Mouse (Mus musculus): ENCODE results near the gene Pgm2l1.
"Not testable (repeated sequence)": the region's sequence is repeated elsewhere in the genome, so short reads cannot be mapped to it uniquely, and the experiment has no call there.

Pgm2l1 gene

DNA sequence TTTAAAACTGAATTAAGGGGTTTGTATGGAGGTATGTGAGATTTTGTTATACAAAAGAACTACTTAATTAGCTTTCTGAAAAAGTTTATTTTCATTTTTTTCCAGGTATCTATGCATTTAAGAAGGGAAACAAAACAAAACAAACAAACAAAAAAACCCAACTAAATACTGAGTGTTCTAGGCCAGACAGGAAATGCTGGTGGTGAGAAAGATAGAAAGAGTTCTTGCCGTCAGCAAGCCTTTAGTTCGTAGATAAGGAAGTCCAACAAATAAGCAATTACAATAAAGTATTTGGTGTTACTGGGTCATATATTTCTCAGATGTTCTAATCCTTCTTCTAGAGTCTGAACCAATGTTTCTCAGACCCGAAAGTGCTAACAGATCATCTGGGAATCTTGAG lies 1.8 kb downstream of the Pgm2l1 start:
- DNase-seq (ENCODE audit: low spot score in 2 of 2): no peak

DNA sequence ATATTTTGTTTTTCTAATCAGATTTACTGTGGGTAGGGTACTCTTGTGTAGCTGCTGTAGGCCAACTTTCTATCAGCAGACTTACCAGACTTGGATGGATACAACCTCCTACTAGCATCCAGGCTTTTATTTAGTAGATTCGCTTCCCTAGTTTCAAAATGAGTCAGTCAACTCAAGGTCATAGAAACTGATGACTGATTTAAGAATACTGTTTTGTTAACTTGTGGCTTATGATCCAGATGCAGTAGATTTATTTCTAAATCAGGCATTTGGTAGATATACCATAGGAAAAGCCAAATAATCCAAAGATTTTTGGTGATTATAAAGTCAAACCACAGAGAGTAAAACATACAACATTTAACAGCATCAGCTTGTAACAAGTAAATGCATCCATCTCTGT lies 3.5 kb downstream of the Pgm2l1 start:
- no peak for DNase-seq (ENCODE audit: low spot score in 2 of 2)

DNA sequence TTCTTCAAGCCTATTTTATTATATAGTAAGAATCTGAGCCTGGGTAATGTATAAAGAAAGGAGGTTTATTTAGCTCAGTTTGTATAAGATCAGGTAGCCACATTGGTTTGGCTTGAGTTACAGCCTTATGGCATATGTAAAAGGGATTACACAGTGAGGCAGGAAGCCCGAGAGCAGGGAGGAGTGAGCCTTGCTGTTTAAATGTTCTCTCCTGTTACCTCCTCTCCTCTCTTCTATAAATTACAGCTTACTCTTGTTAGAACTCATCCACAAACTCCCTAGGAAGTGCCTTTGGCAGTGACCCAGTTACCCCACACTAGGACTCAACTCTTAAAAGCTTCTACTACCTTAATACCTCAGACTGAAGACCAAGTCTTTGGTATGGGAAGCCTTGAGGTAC lies 4.5 kb downstream of the Pgm2l1 start:
- no peak for DNase-seq (ENCODE audit: low spot score in 2 of 2)

DNA sequence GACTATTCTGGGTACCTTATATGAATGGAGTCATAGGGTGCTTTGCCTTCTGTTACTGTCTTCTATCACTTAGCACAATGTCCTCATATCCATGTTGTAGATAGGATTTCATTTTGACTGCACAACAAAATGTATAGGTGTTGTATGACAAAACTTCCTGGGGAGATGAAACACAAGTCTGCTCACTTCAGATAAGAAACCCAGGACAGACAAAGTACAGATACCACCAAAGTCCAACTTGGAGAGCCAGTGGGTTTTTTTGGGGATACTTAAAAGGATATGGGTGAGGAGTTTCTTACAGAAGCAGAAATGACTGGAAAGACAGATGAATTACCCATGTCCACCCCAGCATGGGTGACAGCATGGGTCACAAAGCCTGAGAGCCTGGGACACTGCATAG lies 6.5 kb downstream of the Pgm2l1 start:
- DNase-seq (ENCODE audit: low spot score in 2 of 2): no peak

DNA sequence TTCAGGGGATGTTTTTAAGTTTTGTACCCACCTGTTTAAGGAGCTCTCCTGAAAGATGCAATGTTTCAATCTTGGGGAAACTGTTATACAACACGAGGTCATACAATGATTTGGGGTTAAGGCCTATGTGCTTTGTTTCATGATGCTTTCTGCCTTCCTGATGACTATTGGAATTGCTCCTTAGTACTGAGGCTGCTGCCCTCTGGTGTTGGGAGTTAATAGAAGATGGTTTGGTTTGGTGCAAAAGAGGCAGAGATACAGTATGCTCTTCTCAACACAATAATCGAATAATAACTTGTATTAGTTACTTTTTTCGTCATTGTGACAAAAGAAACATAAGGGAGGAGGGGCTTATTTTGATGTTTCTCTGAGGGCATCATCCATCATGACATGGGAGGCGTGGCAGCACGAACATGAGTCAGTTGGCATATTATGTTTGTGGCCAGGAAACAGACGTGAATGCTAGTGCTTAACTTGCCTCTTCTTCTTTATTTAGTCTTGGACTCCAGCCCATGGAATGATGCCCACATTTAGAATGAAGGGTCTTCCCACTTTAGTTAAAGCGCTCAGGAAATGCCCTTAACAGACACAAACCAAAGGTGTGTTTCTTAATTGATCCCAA lies 7.2 kb downstream of the Pgm2l1 start:
- DNase-seq (ENCODE audit: low spot score in 2 of 2): no peak

DNA sequence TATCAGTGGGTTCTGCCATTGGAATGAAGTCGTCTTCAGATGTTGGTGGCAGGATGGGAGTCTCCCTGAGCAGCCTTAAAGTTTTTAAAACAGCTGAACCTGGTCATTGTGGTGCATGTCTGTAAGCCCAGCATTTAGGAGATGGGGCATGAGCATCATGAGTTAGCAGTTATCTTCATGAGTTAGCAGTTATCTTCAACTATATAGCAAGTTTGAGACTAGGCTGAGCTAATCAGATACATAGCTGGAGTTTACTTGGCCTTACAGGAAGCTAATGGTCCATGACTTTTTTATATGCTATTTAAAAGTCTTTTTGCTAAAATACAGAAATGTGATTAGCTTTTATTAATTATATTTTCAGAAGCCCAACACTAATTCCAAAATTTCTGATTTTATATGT lies 11.1 kb downstream of the Pgm2l1 start:
- DNase-seq (ENCODE audit: low spot score in 2 of 2): no peak

DNA sequence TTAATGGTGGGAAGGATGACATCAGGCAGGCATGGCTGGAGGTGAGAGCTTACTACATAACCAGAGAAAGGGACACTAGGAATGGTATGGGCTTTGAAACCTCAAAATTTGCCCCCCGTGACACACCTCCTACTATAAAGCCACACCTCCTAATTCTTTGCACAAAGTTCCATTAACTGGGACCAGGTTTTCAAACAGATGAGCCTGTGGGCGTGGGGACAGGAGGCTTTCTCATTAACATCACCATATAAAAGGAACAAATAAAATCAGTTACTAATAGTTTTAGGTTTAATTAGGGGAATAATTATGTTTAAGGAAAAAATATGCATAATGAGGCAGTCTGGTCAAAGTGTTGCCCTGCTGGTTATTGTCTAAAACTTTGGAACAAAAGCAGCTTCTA lies 13.4 kb downstream of the Pgm2l1 start:
- DNase-seq (ENCODE audit: low spot score in 2 of 2): no peak

DNA sequence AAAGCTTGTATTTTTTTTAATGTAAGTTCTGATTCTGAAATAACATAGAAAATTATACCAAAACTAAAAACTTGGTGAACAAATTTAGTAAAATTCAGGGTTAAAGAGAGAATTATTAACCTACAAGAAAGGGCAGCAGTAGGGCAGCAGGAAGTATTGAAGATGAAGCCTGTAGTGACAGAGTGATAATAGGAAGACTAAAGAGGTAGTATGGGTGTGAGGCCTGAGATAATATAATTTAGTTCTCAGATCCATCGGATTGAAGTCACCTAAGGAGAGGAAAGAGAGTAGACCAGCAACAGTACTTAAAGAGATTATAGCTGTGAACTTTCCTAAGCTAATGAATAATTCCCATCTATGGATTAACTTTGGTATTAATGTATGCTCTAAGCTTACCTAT lies 15.8 kb downstream of the Pgm2l1 start:
- DNase-seq (ENCODE audit: low spot score in 2 of 2): no peak

DNA sequence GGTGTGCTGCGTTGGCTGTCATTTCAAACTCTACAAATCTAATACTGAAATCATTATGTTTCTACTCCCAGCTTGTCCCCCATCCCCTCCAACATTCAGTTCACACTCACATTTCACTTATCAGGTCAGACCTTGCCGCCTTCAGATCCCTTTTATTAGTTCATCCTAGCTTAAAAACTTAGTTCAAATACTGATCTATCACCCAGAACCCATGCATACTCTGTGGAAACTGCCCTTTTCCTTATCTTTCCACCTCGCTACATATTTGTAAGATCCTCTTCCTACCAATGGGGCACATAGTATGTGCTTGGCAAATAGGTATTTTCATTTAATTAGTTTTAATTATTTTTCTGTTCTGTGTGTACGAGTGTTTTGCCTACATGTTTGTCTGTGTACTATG lies 17.0 kb downstream of the Pgm2l1 start:
- DNase-seq (ENCODE audit: low spot score in 2 of 2): no peak

DNA sequence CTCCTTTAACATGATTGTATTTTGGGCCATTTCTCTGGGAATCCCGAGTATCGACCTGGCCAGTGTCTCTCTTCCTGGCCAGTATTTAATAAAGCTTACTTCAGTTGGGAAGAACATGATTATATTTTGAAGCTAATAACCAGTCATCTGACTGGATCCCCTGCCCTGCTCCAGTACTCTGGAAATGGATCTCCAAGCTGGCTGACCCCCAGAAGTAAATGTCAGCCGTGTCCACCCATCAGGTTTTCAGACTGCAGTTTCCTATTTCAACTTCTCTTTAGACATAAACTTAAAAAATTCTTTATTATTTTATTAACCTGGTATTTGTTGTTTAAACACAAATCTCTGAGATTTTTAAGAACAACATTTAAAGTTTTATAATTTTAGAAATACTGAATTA lies 18.0 kb downstream of the Pgm2l1 start:
- DNase-seq (ENCODE audit: low spot score in 2 of 2): no peak

DNA sequence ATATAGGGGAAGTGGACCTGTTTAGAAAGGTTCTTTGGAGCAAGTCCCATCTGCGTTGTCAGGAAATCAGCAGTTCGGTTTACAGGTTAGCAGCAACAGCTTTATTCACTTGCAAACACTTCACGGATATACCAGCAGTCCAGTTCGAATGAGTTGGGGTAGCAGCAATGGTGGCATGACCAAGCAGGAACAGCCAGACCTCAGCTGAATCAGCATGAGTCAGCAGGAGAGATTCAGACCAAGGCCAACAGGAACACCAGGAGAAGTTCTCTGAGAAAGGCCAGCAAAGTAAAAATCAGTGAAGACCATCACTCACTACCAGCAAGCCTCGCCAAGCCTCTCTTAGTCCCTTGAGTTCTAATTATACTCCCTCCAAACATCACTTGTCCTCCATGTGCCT lies 23.5 kb downstream of the Pgm2l1 start:
- no peak for DNase-seq (ENCODE audit: low spot score in 2 of 2)

DNA sequence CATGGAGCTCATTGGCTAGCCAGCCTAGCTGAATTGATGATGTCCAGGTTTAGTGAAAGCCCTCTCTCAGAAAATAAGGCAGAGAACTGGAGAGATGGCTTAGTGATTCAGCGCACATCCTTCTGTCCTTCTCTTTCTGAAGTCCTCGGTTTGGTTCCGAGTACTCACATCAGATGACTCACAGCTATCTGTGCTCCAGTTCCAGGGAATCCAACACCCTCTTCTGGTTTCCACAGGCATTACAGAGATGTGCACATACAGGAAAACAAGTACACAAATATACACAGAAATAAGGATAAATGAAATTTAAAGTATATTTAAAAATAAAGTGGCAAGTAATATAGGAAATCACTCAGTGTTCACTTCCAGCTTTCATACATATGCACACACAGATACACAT lies 35.2 kb downstream of the Pgm2l1 start:
- DNase-seq (ENCODE audit: low spot score in 2 of 2): no peak

DNA sequence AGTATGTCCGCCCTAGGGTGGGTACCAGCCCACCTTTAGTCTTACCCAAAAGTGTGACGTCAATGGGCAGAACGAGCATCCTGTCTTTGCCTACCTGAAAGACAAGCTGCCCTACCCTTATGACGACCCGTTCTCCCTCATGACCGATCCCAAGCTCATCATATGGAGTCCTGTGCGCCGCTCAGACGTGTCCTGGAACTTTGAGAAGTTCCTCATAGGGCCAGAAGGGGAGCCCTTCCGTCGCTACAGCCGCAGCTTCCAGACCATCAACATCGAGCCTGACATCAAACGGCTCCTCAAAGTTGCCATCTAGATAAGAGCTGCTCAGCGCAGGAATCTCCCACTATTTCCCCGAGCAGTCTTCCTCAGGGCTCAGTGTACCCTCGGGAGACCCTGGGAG lies 37.7 kb downstream of the Pgm2l1 start:
- DNase-seq (ENCODE audit: low spot score in 2 of 2): not testable (repeated sequence)

DNA sequence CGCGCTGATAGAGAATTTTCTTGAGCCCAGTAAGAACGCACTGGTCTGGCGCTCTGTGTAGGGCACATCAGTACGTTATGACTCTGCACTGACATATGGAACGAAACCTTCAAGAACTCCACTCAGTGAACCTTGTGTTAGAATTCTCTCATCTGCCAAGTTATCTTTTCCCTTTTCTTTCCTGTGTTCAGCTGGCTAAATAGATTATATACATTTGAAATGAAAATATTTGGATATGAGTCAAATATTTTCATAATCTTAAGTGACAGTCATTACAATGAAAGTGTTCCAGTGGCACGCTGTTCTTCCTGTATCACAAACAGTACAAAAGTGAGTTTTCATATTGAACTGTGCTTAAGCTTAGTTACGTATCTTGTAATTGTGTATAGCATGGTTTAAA lies 45.2 kb downstream of the Pgm2l1 start:
- no peak for DNase-seq (ENCODE audit: low spot score in 2 of 2)

DNA sequence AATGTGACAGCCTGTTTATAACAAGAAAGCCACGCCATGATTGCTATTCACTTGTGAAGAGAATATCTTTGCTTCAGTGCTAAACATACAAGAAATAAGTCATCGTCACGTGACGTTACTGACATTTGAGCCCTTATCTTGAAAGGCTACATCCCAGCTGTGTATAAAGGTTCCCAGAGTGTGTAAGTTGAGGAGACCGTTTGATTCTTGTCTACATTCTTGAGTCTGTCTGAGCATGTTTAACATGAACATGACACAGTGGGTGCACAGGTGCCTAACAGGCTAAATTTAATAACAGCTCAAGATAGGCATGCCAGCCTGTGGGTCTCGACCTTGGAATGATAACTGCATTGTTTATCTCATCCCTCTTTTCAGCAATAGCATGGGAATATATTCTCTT lies 47.3 kb downstream of the Pgm2l1 start:
- DNase-seq (ENCODE audit: low spot score in 2 of 2): no peak

DNA sequence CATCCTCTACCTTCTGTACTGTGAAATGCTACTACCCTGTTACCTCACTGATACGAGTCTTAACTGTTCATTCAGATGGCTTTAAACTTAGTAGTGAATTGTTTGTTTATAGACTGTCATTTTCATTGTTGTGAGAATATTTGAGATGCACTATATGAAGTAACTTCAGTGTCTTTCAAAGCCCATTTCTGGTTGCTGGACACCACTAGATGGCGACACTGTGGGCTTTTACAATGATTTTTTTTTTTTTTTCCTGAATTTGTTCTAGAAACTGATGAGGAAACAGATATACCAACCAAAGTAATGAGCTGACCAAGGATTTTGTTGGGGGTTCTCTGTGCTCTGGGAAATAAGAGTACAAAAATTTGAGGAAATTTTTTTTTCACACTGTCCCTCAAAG lies 49.2 kb downstream of the Pgm2l1 start:
- DNase-seq (ENCODE audit: low spot score in 2 of 2): no peak

DNA sequence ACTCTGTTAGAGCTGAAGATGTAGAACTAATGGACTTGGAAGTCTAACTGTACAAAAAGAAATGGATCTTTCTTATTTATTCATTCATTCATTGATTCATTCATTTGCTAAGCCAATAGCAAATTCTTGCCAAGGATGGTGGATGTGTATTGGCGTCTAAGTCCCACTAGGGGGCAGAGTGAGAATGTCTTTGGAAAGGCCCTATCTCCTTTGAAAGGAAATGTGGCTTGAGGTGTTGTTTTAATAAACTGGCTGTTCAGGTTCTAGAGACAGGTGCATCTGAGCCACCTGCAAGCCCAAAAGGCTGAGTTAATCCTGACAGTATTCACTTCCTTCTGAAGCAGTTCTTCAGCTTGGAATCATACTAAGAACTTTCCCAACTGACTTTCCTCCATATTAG lies 52.6 kb downstream of the Pgm2l1 start:
- no peak for DNase-seq (ENCODE audit: low spot score in 2 of 2)

DNA sequence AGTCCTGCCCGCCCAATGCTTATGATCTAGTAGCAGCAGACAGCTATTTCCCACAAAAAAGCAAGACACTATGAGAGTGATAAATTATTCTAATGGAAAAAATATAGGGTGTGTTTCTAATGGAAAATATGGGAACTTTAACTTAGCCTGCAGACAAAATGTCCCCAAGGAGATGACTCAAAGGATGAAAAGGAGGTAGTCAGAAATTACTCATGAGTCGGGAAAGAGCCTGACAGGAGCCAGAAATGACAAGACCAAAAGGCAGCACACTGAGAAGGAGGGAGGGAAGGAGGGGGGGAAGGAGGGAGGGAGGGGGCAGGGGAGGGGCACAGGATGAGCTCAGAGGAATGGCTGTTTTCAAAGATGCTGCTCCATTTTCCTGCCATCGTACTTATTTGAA lies 54.4 kb downstream of the Pgm2l1 start:
- DNase-seq (ENCODE audit: low spot score in 2 of 2): no peak

DNA sequence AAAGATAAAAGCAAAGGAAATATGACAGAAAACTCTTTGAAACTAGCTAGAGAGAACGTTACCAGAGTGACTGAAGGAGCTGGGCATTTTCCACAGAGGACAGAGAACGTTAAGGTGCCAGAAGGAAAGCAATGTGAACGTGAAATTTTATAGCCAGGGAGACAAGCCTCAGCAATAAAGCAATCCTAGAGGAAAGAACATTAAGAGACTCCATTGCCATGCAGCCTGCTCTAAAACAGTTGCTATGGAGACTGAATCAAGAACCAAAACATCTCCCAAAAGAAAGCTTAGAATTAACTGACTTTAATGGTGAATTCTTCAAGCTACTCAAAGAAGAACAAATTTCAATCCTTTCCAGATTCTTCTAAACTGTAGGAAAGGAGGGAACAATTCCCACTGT lies 56.1 kb downstream of the Pgm2l1 start:
- DNase-seq (ENCODE audit: low spot score in 2 of 2): no peak

DNA sequence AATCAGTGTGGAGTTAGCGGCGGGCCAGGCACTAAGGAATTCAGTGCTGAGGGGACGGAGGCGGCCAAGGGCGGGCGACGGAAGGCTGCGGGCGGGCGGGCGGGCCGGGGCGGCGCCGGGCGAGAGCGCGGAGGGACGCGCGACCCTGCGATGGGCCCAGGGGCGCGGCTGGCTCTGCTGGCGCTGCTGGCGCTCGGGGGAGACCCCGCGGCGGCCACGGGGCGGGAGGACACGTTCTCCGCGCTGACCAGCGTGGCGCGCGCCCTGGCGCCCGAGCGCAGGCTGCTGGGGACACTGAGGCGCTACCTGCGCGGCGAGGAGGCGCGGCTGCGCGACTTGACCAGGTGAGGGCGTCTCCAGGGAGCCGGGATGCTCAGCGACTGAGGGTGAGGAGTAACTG lies 58.2 kb downstream of the Pgm2l1 start, which contains the start of gene P4ha3:
P4ha3 (plus strand) TSS at position 138 of the 400 bp plus-strand sequence.
- DNase-seq (ENCODE audit: low spot score in 2 of 2): no peak

DNA sequence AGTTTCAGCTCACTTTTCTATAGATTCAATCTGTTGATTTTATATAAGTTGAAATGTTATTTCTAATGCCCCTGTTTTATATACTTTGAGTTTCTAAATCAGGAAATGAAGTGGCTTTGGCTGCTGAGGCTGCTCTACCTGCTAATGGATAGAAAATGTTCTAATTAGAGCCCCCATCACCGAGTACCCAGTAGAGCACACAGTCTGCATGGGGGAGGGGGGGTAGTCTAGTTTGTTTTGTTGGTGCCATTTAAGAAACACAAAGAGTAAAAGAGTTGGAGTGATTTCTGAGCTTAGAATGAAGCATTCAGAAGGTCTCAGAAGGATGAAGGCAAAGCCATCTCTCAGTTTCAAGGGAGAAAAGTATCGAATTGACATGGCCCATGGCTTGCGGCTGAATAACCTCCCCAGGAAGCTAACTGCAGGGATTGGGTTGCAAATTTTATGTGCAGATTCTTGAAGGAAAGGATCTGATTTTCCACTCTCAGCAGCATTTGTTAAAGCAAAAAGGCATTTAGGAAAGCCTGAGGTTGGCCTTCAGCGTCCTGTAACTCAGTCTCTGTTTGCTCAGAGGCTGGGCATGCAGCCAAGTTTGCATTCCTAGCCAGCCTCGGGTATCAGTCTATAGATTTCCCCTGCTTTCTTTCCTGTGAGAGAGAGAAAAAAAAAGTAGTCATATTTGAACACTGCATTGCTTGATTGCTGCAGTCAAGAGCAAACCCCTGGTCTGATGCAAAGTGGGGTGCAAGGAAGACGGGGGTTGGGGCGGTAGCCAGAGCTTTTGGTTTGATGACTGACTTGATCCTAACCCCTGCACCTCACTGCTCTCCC lies 60.8 kb downstream of the Pgm2l1 start:
- no peak for DNase-seq (ENCODE audit: low spot score in 2 of 2)

DNA sequence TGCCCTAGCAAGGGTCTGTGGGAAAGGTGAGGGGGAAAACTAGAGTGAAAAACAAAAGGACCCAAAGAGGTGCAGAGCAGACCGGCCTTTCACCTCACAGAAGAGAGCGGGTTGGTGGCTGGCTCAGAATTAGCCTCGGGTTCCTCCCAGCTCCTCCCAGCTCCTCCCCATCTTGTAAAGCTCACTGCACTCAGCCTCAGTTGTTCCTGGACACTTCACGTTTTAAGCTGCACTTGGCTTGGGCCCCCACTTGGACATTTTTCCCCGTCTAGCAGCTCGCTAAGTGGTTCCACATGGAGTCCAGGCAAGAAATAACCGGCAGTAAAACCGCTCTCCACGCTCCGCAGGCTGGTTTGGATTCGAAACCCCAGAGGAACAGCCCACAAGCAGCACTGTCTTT lies 61.4 kb downstream of the Pgm2l1 start:
- no peak for DNase-seq (ENCODE audit: low spot score in 2 of 2)

DNA sequence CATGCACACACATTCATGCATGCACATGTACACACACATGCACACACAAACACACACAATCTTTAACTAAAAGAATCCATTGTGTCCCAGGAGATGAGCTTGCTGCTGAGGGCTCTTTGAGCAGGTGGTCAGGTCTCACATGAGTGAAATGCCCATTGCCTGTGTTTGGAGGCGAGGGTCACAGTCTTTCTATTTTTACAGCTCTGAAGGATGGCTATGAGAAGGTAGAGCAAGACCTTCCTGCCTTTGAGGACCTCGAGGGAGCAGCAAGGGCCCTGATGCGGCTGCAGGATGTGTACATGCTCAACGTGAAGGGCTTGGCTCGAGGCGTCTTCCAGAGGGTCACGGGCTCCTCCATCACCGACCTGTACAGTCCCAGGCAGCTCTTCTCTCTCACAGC lies 66.4 kb downstream of the Pgm2l1 start:
- DNase-seq (ENCODE audit: low spot score in 2 of 2): no peak

DNA sequence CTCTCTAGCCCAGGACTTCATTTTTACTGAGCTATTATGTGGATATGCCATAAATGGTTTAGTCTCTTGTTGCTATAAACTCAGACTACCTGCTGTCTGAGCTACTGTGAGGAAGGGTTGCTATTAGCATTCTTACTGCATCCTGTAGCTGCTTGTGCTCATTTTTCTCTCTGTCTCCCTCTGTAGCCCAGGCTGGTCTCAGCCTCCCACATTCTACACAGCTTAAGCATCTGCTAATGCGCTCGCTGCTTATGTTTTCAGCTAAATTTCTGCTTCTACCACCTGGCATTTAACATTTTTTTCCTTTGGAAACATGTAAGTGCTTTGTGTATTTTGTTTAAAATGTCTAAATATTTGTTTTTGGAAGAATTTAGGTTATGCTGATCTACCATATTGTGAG lies 68.6 kb downstream of the Pgm2l1 start:
- DNase-seq (ENCODE audit: low spot score in 2 of 2): no peak

Measured in frontal cortex, postnatal 14 days (tissue).